Mouse (Mus musculus) embryo, embryonic 11.5 days (tissue): ENCODE data around the gene Cdkal1.

Experiments
- DNase-seq: peaks from one replicate; pipeline ENCODE4 v3.0.0-alpha.2; 2012; ENCODE audit warnings: low read depth, low spot score

The Cdkal1 gene

DNA sequence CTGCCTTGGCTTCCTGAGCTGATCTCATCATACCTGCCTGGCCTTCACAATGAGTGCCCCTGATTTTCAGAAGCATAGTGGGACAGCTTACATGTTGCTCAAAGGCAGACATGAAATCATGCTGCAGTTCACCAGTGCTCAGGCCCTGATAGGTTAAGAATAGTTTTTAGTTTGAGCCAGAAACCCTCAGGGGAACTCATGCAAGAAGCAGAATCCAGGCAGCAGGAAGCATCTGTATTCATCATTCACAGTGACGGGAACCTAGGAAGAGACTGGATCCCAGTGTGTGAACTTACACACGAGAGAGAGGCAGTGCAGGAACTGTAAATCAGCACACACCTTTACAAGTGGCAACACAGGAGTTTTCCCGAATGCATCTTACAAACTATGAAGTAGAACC lies 441.0 kb downstream of the Cdkal1 start:
- DNase-seq, result no peak

DNA sequence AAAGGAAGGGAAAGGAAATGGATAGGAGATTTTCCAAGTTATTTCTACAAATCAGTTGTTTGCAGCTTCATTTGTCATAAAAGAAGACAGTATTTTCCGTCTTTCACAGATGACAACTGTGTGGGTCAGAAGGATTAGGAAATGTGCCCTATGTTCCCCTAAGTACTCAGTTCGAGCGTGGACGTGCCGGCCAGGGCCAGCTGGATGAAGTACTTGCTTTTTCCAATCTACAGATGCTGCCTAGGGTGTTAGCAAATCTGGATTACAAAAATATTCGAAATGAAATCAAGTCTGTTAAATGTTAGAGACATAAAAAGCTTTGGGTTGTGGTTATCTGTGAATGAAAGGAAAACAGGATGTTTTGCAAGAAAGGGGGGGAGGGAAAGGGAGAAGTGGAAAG lies 444.3 kb downstream of the Cdkal1 start:
- DNase-seq, result no peak

DNA sequence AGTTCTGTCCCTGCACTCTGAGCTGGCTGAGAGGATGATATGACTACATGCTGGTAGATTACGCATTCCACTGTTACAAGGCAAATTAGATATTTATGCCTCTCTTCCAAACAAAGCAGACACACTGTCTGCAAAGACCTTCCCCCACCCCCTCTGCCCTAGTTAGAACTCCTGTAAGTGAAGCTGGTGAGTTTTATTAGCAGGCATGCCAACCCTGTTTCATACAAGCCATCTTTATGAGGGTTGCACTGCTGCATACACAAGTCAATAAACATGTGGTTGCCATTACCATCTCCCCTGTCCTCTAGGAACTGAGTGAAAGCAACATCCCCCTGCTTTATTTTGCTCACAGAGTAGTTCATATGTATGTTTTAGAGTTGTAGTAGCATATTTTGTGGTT lies 447.9 kb downstream of the Cdkal1 start:
- DNase-seq, result no peak

DNA sequence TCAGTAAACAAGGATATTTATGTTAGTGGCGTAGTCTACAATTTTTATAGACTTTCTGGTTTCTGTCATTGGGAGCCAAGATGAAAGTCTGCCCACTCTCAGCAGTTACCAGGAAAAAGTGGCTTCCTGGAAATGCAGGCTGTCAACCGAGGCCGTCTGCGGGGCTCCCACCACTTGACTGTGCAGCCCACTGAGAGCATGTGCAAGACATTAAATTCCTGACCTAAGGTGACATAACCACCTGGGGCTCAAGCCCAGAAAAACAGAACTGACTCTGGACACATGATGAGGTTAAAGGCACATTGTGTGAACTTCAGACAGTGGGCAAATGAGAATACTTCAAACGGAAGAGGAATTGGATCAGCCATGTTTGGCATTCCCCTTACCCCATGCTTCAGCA lies 450.2 kb downstream of the Cdkal1 start:
- DNase-seq, result no peak

DNA sequence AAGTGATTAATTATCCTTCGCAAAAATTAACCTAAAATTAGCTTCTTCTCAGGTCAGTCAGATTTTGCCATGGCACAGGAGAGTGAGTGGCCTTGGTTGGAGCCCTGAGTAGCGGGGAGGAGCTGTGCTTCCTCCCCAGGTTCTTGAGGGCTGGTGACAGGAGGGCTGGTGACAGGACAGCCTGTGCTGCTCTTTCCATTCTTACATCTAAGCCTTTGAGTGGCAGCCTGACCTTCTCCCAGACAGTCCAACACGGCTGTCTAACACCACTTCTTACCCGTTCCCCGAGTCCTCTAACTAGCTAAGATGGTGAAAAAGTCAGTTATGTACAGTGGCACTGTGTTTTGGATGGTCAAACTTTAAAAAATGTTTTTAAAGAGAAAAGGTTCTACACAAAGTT lies 452.3 kb downstream of the Cdkal1 start:
- no peak for DNase-seq

DNA sequence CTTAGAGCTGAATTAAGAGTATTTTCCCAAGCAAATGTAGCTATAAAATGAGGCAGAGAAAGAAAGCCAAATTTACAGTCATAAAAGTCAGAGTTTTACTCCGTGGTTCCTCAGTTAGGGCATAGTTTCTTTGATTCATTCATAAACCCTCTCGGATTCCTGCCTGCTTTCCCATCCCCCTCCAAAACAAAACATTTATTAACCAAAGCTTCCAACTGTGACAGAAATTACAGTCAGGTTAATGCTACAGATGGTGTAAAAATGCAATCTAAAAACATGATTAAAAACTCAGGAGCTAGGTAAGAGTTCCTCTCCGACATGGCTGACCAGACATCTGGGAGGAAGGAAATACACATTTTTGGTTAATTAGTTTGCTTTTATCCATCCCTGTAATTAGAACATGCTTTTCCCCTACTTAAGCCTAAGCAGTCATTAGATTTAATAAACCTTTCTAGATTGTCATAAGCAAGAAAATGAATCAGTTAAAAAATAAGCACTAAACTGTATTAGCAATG lies 452.9 kb downstream of the Cdkal1 start:
- no peak for DNase-seq

DNA sequence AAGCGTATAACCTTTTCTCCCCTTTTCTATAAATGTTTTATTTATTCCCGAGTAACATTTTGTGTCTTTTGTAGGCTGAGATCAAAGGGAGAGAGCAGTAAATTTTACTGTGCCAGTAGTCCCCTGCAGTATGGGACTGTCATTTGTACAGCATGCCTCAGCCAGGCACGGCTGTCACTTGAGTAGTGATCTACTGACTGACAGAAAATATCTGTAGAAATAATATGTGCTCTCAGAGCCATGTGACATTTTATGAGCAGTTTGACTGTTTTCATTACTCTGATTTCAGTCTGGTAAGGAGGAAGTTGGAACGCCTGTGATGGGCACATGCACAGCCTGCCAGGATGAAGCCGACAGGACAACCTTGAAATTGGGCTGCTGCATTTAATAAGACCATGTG lies 455.6 kb downstream of the Cdkal1 start:
- DNase-seq, result no peak

DNA sequence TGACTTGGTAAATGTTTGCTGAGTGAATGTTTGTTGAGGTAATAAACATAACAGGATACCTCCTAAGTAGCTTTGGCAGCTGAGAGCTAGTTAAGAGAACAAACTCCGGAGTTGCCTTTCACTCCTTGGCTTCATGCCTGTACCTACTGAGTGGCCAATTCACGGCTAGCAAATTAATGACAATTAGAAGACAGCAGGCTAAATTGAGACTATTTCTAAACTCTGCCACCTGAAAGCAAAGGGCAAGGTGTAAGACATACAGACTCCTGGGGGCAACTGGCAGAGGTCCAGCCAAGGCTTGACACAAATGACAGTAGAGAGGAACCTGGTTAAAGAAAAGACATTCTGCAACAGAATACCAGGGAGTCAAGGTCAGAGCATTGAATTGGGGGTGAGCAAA lies 457.0 kb downstream of the Cdkal1 start:
- DNase-seq, result no peak

DNA sequence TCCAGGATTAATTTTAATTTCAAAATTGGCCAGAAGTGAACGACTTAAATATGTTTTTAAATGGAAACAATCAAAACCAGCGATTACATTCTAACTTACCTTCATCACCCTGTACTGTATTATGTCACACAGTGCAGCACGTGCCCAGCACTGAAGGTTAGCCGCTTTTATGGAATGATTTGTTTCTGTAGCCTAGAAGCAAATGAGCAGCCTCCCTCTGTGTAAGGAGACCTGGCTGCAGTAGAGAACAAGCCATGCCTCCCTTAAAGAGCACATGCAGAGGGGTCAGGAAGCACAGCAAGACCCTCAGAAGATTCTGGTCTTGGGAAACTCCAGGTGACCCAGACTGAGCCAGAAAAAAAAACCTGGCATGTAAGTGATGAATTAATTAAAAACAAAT lies 459.8 kb downstream of the Cdkal1 start:
- DNase-seq, result no peak

DNA sequence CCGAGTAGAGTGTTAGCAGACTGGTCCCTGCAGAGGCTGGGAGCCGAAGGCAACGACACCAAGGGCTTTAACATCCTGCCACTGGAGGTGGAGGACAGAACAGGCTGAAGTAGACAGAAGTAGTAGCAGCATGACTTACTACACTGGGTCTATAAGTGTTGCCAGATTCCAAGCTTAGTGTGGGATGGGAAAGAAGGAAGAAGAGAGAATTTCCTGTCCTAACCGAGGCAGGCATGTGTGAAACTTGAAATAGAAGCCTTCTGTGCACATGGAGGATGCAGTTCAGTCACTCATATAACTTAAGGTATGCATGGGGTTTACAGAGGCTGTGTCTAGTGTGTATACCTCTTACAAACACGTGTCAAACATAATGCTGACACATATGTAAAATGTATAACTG lies 465.4 kb downstream of the Cdkal1 start:
- DNase-seq, result no peak

DNA sequence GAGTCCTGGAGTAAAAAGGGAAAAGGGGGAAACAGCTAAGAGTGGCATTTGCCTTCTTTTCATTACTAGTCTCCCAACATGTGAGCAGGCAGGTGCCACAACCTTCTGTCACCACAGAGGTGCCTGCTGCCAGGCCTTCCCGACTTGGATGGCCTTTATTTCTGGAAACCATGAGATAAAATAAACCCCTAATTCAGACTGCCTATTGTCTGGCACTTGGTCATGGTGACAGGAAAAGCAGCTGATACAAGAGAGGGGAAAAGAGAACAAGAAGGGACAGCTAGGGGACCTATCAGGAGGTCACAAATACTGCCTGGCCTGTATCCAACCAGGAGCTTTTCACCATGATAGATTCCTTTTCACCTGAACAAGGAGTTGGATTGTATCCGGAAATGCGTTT lies 466.6 kb downstream of the Cdkal1 start:
- no peak for DNase-seq

DNA sequence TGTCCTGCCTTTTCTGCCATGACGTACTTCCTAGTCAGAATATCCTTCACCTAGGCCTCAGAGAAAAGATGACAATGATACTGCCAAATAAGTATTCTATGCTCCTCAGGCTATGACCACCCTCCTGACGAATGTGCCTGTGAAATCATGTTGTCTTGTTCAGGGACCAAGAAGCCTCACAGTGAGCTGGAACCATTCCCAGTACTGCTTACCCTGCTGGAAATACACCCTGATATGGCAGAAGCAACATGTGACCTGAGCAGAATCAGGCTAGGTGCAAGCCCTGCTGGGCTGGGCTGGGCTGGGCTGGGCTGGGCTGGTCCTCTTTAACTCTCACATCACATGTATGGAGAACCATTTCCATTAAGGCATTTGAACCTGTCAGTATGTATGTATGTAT lies 477.9 kb downstream of the Cdkal1 start:
- DNase-seq, result no peak

DNA sequence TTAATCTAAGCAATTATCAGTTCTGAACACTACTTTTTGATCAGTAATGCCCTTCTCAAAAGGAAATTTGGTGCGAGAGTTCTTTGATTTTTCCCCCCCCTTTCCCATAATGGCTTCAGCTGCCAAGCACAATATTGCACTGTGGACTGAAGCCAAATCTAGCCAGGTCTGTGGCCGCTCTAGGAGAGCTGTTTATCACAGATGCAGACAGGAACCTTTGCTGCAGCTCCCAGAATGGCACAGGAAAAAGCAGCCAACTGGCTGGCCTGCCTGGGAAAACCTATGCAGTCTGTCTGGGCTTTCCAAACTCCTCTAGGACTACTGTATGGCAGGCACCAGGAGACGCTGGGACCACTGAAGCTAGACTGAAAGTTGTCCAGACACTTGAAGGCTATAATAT lies 483.6 kb downstream of the Cdkal1 start:
- DNase-seq, result no peak

DNA sequence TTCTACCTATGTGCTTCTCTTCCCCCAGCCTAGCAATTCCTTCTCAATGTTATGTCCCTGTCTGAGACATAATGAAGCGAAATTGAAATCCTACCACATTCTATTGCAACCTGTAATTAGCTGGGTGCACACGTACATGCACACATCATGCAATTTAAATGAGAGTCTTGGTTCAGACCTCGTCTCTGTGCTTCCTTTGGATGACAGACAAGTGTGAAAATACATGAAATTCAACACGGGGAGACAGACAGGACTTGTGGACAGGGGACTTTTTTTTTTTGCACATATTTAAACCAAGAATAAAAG lies 484.1 kb downstream of the Cdkal1 start:
- DNase-seq, result no peak

DNA sequence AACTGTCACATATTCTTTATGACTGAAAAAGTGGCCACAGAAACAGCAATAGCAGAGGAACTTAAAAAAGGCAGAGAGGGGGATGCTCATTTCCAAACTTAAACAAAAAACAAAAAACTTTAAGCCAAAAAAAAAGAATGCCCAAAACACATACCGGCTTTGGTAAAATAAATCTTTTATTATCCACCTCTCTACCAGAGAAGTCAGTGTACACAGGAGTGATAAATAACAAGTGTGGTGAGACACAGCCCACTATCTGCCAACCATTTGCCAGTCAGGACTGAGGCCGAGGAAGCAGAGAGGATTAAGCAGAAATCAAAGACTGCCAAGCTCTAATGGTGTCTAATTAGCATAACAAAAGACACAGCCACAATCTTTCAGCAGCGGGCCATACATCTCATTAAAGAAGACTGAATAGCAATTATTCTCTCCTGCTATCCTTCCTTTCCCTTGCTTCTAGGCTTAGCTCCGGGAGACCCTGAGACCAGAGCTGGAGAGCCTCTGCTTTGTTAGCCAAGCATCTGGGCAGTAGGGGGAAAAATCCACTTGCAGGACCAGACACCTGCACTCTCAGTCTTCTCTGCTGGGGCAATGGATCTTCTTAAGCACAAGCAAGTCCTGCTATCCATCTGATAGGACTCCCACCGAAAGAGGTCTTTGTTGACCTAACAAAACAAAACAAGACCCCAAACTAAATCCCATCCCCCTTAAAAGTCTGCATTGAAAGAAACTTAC lies 484.6 kb downstream of the Cdkal1 start:
- peak; percentile 16 for DNase-seq

DNA sequence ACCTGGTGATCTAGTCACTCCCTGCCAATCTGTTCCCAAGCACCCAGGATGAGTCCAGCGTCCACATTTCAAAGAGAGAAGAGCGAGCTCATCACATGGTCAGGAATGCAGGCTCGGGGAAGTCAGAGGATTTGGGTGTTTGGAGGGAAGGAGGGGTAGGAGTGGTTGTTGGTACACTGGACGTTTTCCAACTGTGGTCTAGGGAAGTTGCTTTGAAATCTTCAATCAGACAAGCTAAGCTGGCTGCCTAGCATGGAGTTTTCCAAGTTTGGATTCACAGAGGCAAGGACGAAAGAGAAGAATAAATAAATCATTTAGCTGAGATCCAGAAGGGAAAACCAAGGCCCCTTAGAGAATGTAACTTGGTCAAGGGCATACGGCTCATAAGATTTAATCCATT lies 486.7 kb downstream of the Cdkal1 start:
- DNase-seq, result no peak

DNA sequence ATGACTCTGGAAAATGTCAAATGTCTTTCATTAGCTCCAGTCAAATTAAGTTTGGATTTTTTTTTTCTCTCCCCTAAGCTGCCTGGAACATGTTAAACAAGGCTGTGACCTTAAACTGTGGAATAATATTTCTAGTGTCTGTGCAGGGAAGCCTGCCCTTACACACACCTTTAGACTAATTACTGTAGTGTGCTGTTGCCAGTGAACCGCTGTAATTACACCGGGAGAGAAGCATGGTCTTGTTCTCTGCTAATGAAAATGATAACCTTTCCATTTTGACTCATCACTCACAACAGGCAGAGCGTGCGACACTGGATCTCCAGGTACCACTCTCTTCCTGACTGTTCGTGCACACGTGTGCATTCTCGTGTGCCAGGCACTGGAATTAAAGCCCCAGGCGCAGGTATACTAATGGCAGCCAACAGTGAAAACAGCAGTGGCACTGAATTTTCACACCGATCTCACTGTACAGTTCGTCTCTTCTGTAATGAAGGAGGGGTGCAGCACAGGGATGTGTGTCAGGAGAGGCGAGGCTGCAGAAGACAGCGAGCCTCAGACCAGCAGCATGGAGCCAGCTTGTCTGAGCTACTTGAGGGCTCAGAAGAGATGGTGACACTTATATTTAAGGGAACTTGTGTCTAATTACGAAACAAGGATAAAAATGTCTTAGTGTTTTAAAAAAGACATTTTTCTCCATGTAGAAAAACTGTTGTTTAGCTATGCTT lies 490.4 kb downstream of the Cdkal1 start:
- DNase-seq, result no peak

DNA sequence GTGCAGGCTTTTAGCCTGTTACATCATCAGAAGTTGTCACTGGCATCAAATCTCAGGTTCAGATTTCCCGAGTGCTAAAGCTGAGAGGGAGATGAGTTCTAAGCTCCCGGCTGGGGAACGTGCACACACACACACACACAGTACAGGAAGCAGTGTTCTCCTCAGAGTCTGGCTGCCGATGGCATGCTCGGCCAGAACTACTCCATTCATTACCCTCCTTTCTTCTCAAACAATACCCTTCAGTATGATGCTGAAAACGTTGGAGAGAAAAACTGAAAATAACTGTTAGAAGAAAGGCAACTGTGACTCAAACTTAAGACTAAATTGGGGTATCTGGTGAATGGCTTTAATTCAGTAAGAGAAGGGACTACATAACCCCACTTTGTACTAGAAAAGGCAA lies 491.5 kb downstream of the Cdkal1 start:
- no peak for DNase-seq

DNA sequence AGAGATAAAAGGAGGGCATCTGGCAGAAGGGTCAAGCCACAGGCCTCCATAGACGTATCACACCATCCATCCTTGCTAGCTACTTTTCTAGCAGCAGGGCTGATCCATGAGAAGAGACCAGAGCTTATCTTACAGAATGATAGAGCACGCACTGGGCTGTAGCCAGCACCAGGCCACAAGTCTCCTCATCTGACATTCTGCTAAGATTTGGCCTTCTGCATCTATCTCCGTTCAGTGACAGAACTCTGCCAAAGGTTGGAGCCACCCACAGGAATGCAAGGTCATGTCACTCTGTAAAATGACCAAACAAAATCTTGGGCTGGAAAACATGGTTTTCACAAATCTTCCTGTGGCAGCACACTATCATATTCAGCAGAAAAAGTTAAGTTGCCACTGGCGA lies 493.6 kb downstream of the Cdkal1 start:
- DNase-seq, result no peak

DNA sequence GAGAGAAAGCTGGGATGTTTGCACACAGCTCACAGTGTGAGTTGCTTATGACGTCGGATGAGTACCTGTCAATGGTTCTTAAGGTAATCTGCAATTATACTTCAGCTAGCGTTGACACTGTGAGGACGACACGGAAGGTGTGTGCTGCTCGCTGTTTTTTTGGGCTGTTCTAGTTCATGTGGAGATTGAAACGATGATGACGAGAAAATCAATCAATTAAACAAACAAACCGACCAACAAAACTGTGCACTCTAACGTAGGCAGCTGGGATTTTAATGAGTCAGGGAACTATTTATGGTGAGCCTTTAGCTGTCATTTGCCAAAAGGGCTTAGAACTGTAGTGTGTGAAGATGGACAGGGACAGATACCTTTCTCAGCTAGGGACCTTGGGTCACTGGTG lies 494.6 kb downstream of the Cdkal1 start:
- no peak for DNase-seq

DNA sequence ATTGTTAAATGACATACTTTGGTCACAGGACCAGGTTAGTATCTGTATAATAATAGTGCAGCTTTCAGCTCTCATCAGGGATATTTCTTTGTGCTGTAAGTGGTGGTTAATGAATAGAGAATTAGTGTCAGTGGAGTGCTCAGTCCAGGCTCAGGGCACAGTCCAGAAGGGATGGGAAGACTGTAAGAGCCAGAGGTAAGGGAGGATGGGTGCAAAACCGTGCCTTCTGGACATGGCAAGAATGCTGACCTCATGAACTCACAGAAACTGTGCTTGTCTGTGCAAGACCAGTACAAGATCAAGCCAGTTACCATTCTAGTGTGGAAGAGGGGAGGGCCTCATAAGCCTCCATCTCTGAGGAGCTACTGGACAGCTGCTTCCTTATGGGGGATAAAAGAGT lies 496.1 kb downstream of the Cdkal1 start:
- DNase-seq, result no peak

DNA sequence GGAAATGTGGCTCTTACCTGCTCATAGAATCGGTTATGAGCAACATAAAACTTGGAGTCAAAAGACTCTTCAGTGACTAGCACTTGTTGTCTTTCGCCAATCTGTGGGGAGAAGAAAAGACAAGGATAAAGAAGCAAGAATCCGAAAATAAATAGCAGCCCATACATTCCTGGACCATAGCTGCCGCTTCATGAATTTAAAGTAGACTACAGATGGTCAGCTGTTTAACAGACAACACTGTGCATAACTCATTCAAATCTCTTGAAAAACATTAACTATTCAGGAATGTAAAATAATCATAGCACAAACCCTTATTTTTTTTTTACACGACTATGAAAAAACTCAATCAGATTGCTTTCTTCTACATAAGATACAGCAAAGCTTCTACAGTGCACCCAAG lies 498.0 kb downstream of the Cdkal1 start:
- no peak for DNase-seq

DNA sequence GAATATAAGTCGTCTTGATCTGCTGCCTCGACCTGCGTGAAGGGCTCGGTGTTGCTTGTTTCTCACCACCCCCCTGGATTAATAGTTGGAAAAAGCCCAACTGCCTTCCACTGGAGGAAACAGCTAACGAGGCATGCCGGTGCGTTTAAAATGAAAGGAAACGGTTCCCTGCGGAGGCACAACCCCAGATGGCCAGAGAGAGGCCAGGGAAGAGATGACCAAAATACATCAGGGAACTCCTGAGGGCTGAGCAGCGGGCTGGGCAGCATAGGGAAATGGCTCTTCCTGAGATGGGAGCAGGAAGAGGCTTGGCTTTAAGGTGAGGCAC lies 499.4 kb downstream of the Cdkal1 start:
- peak; percentile 11 for DNase-seq
